Mouse (Mus musculus) hematopoietic stem cell, adult 5-6 weeks (primary cell): ENCODE data around the gene Lrrc46. TPM values are rescaled to one million over a fixed set of nuclear protein-coding genes. Genes with fewer than 3 reads are reported as not detected.

Experiments used
- ATAC-seq, 2 experiments: fragments of 125-278 bp in 1 of 2; replicated peaks in 1 of 2; 2 replicates each; pipeline ENCODE4 v1.8.0; 2016 to 2017; ENCODE audit warnings: inconsistent platforms in 2 of 2, mild to moderate bottlenecking in 2 of 2, moderate number of reproducible peaks in 2 of 2, low read depth in 1 of 2, moderate TSS enrichment in 1 of 2; ENCODE audit not compliant: low FRiP score in 2 of 2, poor library complexity in 2 of 2, severe bottlenecking in 2 of 2, insufficient read depth in 1 of 2, low TSS enrichment in 1 of 2
- total RNA-seq: library from RNA; stranded (forward); fragments of 172-1452, 232-1000 nt; gene quantifications from 2 replicates; pipeline ENCODE4 v1.2.3, GENCODE M21; 2017

Gene Lrrc46
- total RNA-seq, 1 experiment from 2014 or later: not detected

DNA sequence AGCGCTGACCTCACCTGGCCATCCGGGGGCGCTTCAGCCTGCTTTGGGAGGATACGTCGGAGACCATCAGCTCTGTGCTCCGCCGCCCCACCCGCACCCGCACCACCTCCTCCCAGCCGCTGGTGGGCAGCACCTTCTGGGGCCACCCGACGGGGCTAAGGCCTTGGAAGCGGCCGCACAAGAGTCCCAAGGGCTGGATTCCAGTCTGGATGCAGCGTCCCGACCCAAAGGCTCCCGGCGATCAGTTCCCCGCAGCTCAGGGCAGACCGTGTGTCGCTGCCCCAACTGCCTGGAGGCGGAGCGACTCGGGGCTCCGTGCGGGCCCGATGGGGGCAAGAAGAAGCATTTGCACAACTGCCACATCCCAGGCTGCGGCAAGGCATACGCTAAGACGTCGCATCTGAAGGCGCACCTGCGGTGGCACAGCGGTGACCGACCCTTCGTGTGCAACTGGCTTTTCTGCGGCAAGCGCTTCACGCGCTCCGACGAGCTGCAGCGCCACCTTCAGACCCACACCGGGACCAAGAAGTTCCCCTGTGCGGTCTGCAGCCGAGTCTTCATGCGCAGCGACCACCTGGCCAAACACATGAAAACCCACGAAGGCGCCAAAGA is 19.2 kb downstream of the Lrrc46 start:
- ATAC-seq: peak; percentile 52 to 58; a peak in 3 of 4 replicates

DNA sequence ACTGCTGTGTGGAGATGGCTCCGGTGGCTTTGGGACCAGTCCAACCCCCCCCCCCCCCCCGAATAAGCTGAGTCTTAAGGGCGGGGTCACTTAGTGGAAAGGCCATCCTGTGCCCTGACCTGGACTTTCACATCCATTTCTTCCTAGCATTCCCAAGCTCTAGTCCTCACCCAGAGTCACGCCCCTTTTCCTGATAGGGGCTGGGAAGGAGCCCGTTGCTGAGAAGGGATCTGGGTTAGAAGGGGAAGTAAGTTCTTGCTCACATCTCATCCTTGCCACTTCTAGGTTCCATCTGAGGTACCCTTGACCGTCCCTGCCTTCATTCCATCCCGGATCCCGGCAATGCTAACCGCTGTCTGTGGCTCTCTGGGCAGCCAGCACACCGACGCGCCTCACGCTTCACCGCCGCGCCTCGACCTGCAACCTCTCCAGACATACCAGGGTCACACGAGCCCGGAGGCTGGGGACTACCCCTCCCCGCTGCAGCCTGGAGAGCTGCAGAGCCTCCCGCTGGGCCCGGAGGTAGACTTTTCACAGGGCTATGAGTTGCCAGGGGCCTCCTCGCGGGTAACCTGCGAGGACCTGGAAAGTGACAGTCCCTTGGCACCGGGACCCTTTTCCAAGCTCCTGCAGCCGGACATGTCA is 20.0 kb downstream of the Lrrc46 start:
- ATAC-seq: no peak

DNA sequence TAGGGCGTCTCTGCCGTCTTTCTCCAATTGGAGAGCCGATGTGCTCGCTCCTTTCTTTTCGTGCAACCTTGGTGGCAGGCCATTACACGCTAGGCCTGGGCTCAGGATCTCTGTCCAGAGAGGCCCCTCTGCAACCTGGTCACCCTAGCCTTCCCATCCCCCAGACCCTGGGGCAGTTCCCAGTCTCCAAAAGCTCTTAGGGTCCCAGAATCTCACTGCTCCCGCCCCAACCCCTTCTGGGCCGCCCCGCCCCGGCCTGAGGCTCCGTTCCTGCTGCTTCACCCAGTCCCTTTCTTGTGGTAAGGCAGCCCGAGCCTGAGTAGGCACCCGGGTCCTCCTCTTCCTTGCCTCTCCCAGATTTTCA is 21.9 kb downstream of the Lrrc46 start:
- ATAC-seq: no peak

- ATAC-seq: no peak
Observed at GRCm38 (mm10) chr11:97018583-97019344, 22.4 kb downstream of the Lrrc46 start.

- no peak for ATAC-seq
Observed at GRCm38 (mm10) chr11:97017696-97018582, 23.3 kb downstream of the Lrrc46 start.

- ATAC-seq: no peak
Observed at GRCm38 (mm10) chr11:97013121-97013670, 28.0 kb downstream of the Lrrc46 start, which contains the start of gene Sp6. Sp6 (plus strand) TSS chr11:97013394.

DNA sequence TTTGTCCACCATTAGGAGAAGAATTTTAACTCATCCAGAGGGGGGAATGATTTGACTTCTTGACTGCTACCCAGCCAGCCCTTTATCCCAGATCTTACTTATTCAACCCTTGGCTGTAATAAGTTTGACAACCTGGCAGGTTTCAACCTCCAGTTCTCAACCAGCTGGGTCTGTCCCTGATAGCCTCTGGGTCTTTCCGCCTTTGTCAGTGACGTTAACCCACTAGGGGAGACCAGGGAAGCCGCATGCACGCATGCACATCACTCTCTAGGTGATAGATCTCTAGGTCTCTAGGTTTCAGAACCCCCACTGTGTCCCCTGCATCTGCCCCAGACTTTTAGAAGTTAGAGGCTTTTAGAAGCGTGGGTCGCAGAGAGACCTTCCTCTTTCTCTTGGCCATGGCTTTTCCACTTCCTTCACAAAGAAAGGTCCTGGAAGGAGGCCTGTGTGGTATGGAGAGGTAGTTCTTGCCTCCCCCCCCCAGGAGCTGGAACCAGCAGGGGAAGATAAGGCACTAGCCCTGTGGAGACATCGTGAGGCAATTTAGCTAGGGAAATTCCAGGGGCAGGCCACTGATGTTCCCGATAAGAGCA is 31.9 kb downstream of the Lrrc46 start:
- no peak for ATAC-seq

- ATAC-seq: no peak
Observed at GRCm38 (mm10) chr11:97007093-97007794, 34.0 kb downstream of the Lrrc46 start.

- ATAC-seq: peak; percentile 37 to 44; a peak in 2 of 4 replicates
Observed at GRCm38 (mm10) chr11:97003170-97003569, 38.0 kb downstream of the Lrrc46 start.

GRCm38 (mm10) chr11:96997380-96997956 is 43.7 kb downstream of the Lrrc46 start:
- no peak for ATAC-seq

GRCm38 (mm10) chr11:96996773-96997379 is 44.3 kb downstream of the Lrrc46 start:
- ATAC-seq: no peak

GRCm38 (mm10) chr11:96995836-96996772 is 45.1 kb downstream of the Lrrc46 start:
- ATAC-seq: no peak

DNA sequence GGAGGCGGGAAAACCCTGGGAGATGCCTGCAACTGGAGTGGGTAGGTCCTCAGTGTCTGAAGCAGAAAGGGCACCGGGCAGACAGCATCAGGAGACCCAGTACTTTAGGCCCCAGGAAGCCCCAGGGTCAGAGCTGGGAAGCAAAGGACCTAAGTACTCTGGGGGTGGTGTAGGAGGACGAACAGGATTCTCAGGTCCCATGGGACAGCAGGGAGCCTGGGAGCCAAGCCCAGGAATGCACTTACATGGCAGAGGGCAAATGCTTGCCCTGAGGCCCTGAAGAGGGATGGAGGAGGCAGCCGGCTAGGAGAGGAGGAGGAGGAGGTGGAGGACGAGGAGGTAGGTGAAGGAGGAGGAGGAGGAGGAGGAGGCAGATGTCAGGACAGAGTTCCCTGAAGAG is 46.2 kb downstream of the Lrrc46 start:
- ATAC-seq: no peak

DNA sequence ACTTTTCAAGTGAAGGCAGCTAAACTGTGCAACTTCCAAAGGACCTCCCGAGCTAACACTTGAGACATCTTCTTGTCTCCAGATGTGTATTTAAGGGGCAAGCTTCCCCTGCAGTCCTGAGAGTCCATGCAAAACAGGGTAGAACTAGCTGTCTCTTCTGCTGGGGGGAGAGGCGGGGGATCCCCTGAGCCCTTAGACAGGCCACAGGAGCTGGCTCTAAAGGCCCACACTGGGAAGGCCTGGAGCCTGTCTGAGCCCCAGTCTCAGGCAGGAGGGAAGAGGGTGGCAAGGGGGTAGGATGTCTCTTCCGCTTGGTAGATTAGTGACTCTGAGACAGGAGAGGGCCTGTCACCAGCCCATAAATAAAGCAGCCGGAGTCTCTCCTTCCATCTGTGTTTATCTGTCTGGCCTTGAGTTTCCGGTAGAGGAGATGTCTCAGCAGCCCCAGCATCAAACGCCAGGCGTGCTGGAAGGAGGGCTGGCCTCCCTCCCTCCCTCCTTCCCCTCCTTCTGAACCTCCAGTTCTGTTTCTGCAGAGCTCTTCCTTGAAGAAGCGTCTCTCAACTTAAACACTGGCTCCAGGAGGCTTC is 48.4 kb downstream of the Lrrc46 start:
- peak in 1 of 2 experiments; percentile 13; a peak in 1 of 4 replicates for ATAC-seq
